Mouse (Mus musculus) liver, embryonic 11.5 days (tissue): ENCODE data around the gene Mrps31. TPM values are rescaled to one million over a fixed set of nuclear protein-coding genes. Genes with fewer than 3 reads are reported as not detected.

Experiments used
- ATAC-seq: fragments of 200-750 bp; cut with Nextera tagmentation; replicated peaks from 2 replicates; pipeline ENCODE4 v1.8.0; 2017; ENCODE audit warnings: moderate number of reproducible peaks, mild to moderate bottlenecking, moderate TSS enrichment, moderate library complexity; ENCODE audit not compliant: low FRiP score
- DNase-seq: peaks from one replicate; pipeline ENCODE4 v3.0.0-alpha.2; 2017; ENCODE audit warnings: low spot score
- H3K27ac ChIP-seq: fragments of 300-500 bp; sonication (generic); 2 replicates; pipeline ENCODE4 v1.5.1; 2014; ENCODE audit warnings: mild to moderate bottlenecking, low read depth, low read length, control low read depth
- H3K27me3 ChIP-seq: fragments of 300-500 bp; sonication (generic); replicated peaks from 2 replicates; pipeline ENCODE4 v1.6.1; 2014; ENCODE audit warnings: low read length, mixed read lengths; ENCODE audit not compliant: control insufficient read depth, insufficient read depth
- H3K36me3 ChIP-seq: fragments of 300-500 bp; sonication (generic); 2 replicates; pipeline ENCODE4 v1.6.1; 2014; ENCODE audit warnings: mild to moderate bottlenecking, low read length, moderate library complexity, mixed read lengths; ENCODE audit not compliant: control insufficient read depth, insufficient read depth
- H3K4me1 ChIP-seq: fragments of 300-500 bp; sonication (generic); replicated peaks from 2 replicates; pipeline ENCODE4 v1.6.1; 2014; ENCODE audit warnings: low read length, mixed read lengths; ENCODE audit not compliant: control insufficient read depth, insufficient read depth
- H3K4me2 ChIP-seq: fragments of 300-500 bp; sonication (generic); 2 replicates; pipeline ENCODE4 v1.6.1; 2014; ENCODE audit warnings: mild to moderate bottlenecking, control low read depth, moderate library complexity
- H3K4me3 ChIP-seq: fragments of 300-500 bp; sonication (generic); 2 replicates; pipeline ENCODE4 v1.5.1; 2014; ENCODE audit warnings: low read depth, low read length, control low read depth
- H3K9ac ChIP-seq: fragments of 300-500 bp; sonication (generic); 2 replicates; pipeline ENCODE4 v1.6.1; 2014; ENCODE audit warnings: low read depth, low read length, control low read depth
- H3K9me3 ChIP-seq: fragments of 300-500 bp; sonication (generic); 2 replicates; pipeline ENCODE4 v1.6.1; 2016; ENCODE audit warnings: low read length, inconsistent platforms, mixed read lengths; ENCODE audit not compliant: control insufficient read depth
- WGBS: fragments of 180-500 bp; shearing (Covaris S2); extraction: QIAGEN DNeasy Blood & Tissue Kit; methylation state at CpG from one replicate; pipeline ENCODE4 v1.1.7; 2014; 5-methylcytosine and 5-hydroxymethylcytosine counted together
- polyA plus RNA-seq: library from polyadenylated mRNA; unstranded; fragments of >200 nt; fragmentation: Nextera tagmentation; extraction: Ambion mirVana; gene quantifications from 2 replicates; pipeline ENCODE4 v1.2.1, GENCODE M21; 2014

Mrps31 gene
- polyA plus RNA-seq: 44.0 and 46.8 TPM in 2 replicates

GRCm38 (mm10) chr8:22411282-22411702 is at the start of gene Mrps31:
Gene Mrps31 (plus strand): TSS chr8:22411361.
- Histone ChIP-seq H3K27ac (peak within 1 kb of the TSS; percentile 28; the same call in 1 of the 2 replicates), H3K4me1 (peaks cover 4% of the 10 kb centered on the region), H3K36me3 (no peaks in the 10 kb centered on the region; the same call in 1 of the 2 replicates), H3K4me2 (peak within 1 kb of the TSS; percentile 87), H3K27me3 (no peaks in the 10 kb centered on the region), H3K4me3 (peak within 1 kb of the TSS; percentile 74), H3K9ac (peak within 1 kb of the TSS; percentile 76), H3K9me3 (no peaks in the 10 kb centered on the region)
- ATAC-seq: peak; percentile 89
- DNase-seq: peak; percentile 84
- under 1% methylated on average over 25 of the region's 25 CpGs for WGBS

GRCm38 (mm10) chr8:22376311-22376710 is 34.9 kb upstream of the Mrps31 start:
- Histone ChIP-seq H3K36me3 (peaks cover 4% of the 10 kb centered on the region; the same call in 1 of the 2 replicates), H3K9ac (no peak overlapping the region), H3K4me1 (no peaks in the 10 kb centered on the region), H3K27ac (no peak overlapping the region), H3K4me2 (no peak overlapping the region), H3K4me3 (no peak overlapping the region), H3K9me3 (no peaks in the 10 kb centered on the region), H3K27me3 (no peaks in the 10 kb centered on the region)
- DNase-seq (no peak), ATAC-seq (no peak)
- 91% methylated on average over 5 of the region's 5 CpGs for WGBS

GRCm38 (mm10) chr8:22376903-22377302 is 34.3 kb upstream of the Mrps31 start:
- Histone ChIP-seq H3K4me1 (no peaks in the 10 kb centered on the region), H3K9ac (no peak overlapping the region), H3K36me3 (peaks cover 9% of the 10 kb centered on the region), H3K27ac (no peak overlapping the region), H3K9me3 (no peaks in the 10 kb centered on the region), H3K4me2 (no peak overlapping the region), H3K27me3 (no peaks in the 10 kb centered on the region), H3K4me3 (no peak overlapping the region)
- ATAC-seq (peak; percentile 81), DNase-seq (peak; percentile 48)
- 52% methylated on average over 5 of the region's 5 CpGs for WGBS

GRCm38 (mm10) chr8:22380934-22381333 is 30.2 kb upstream of the Mrps31 start:
- DNase-seq: no peak
- Histone ChIP-seq H3K9me3 (no peaks in the 10 kb centered on the region), H3K9ac (no peak overlapping the region), H3K27me3 (no peaks in the 10 kb centered on the region), H3K36me3 (peaks cover 18% of the 10 kb centered on the region), H3K4me1 (no peaks in the 10 kb centered on the region), H3K27ac (no peak overlapping the region), H3K4me2 (no peak overlapping the region), H3K4me3 (no peak overlapping the region)
- WGBS: 90% methylated on average over 11 of the region's 11 CpGs
- ATAC-seq: no peak

- 89% methylated on average over 19 of the region's 19 CpGs for WGBS
- Histone ChIP-seq H3K9ac (no peak overlapping the region), H3K4me1 (no peaks in the 10 kb centered on the region), H3K27ac (no peak overlapping the region), H3K27me3 (no peaks in the 10 kb centered on the region), H3K4me3 (no peak overlapping the region), H3K9me3 (no peaks in the 10 kb centered on the region), H3K4me2 (no peak overlapping the region), H3K36me3 (peaks cover 21% of the 10 kb centered on the region)
- ATAC-seq: no peak
- no peak for DNase-seq
Measured at GRCm38 (mm10) chr8:22382824-22383595, 28.2 kb upstream of the Mrps31 start.

GRCm38 (mm10) chr8:22385158-22385557 is 26.0 kb upstream of the Mrps31 start:
- ATAC-seq (no peak), DNase-seq (no peak)
- H3K4me1 ChIP-seq: no peaks in the 10 kb centered on the region
- H3K27ac ChIP-seq: no peak overlapping the region
- H3K27me3 ChIP-seq: no peaks in the 10 kb centered on the region
- H3K9me3 ChIP-seq: no peaks in the 10 kb centered on the region
- WGBS: 90% methylated on average over 6 of the region's 6 CpGs
- H3K4me3 ChIP-seq: no peak overlapping the region
- no peak overlapping the region for H3K9ac ChIP-seq
- no peak overlapping the region for H3K4me2 ChIP-seq
- H3K36me3 ChIP-seq: peaks cover 28% of the 10 kb centered on the region

- 81% methylated on average over 10 of the region's 10 CpGs for WGBS
Measured at GRCm38 (mm10) chr8:22389874-22390273, 21.3 kb upstream of the Mrps31 start.

GRCm38 (mm10) chr8:22390766-22391463 is 20.2 kb upstream of the Mrps31 start:
- DNase-seq: no peak
- Histone ChIP-seq H3K27me3 (no peaks in the 10 kb centered on the region), H3K9ac (no peak overlapping the region), H3K4me3 (no peak overlapping the region), H3K36me3 (peaks cover 14% of the 10 kb centered on the region), H3K4me1 (peaks cover 9% of the 10 kb centered on the region; the same call in 1 of the 2 replicates), H3K27ac (peak overlapping the region; percentile 46; the same call in 1 of the 2 replicates), H3K9me3 (no peaks in the 10 kb centered on the region), H3K4me2 (no peak overlapping the region)
- 80% methylated on average over 8 of the region's 8 CpGs for whole genome bisulfite sequencing
- ATAC-seq: peak; percentile 49

More at GRCm38 (mm10) chr8:22389874-22390273, 21.3 kb upstream of the Mrps31 start:
- ATAC-seq (no peak), DNase-seq (no peak)
- no peaks in the 10 kb centered on the region for H3K9me3 ChIP-seq
- no peak overlapping the region for H3K27ac ChIP-seq
- H3K27me3 ChIP-seq: no peaks in the 10 kb centered on the region
- H3K9ac ChIP-seq: no peak overlapping the region
- H3K36me3 ChIP-seq: peaks cover 12% of the 10 kb centered on the region
- no peak overlapping the region for H3K4me3 ChIP-seq
- H3K4me1 ChIP-seq: peaks cover 7% of the 10 kb centered on the region; the same call in 1 of the 2 replicates
- no peak overlapping the region for H3K4me2 ChIP-seq
